Mouse (Mus musculus): ENCODE measurements around the gene Tecpr1.

The Tecpr1 gene

GRCm38 (mm10) chr5:144223503-144223862 is at the start of gene Tecpr1:
Gene Tecpr1, minus strand, starts transcription at chr5:144223615.
- peak; percentile 92 for DNase-seq

GRCm38 (mm10) chr5:144271772-144272171 is 48.4 kb upstream of the Tecpr1 start:
- no peak for DNase-seq

- DNase-seq, result no peak
These were observed 47.7 kb upstream of the Tecpr1 start for GRCm38 (mm10) chr5:144271118-144271517.

- no peak for DNase-seq
These were observed 47.0 kb upstream of the Tecpr1 start for GRCm38 (mm10) chr5:144270420-144270819.

GRCm38 (mm10) chr5:144269926-144270325 is 46.5 kb upstream of the Tecpr1 start:
- DNase-seq, result no peak

GRCm38 (mm10) chr5:144267535-144268241 is 44.3 kb upstream of the Tecpr1 start:
- peak; percentile 52 to 58 for DNase-seq

GRCm38 (mm10) chr5:144263496-144263895 is 40.1 kb upstream of the Tecpr1 start:
- DNase-seq, result no peak

- no peak for DNase-seq
These were observed 39.7 kb upstream of the Tecpr1 start for GRCm38 (mm10) chr5:144263082-144263481.

- no peak for DNase-seq
These were observed 38.4 kb upstream of the Tecpr1 start for GRCm38 (mm10) chr5:144261829-144262228.

- no peak for DNase-seq
These were observed 37.9 kb upstream of the Tecpr1 start for GRCm38 (mm10) chr5:144261309-144261708.

- no peak for DNase-seq
These were observed 37.0 kb upstream of the Tecpr1 start for GRCm38 (mm10) chr5:144260464-144260863.

GRCm38 (mm10) chr5:144259228-144259627 is 35.8 kb upstream of the Tecpr1 start:
- no peak for DNase-seq

GRCm38 (mm10) chr5:144258687-144259086 is 35.3 kb upstream of the Tecpr1 start:
- DNase-seq, result no peak

GRCm38 (mm10) chr5:144258131-144258611 is 34.8 kb upstream of the Tecpr1 start:
- no peak for DNase-seq

- DNase-seq, result no peak
These were observed 34.2 kb upstream of the Tecpr1 start for GRCm38 (mm10) chr5:144257451-144258110.

- DNase-seq, result no peak
These were observed 33.5 kb upstream of the Tecpr1 start for GRCm38 (mm10) chr5:144256888-144257287.

- DNase-seq, result no peak
These were observed 33.1 kb upstream of the Tecpr1 start for GRCm38 (mm10) chr5:144256541-144256870.

GRCm38 (mm10) chr5:144255632-144256540 is 32.5 kb upstream of the Tecpr1 start:
- peak; percentile 57 to 60 for DNase-seq

- peak; percentile 90 to 92 for DNase-seq
These were observed 31.6 kb upstream of the Tecpr1 start for GRCm38 (mm10) chr5:144254811-144255631.

- peak; percentile 54 to 55 for DNase-seq
These were observed 30.9 kb upstream of the Tecpr1 start for GRCm38 (mm10) chr5:144254122-144254810.

- DNase-seq, result no peak
These were observed 29.8 kb upstream of the Tecpr1 start for GRCm38 (mm10) chr5:144253212-144253611.

Measured in B cell, adult 2 months (primary cell).